Mouse (Mus musculus): ENCODE results near the gene Cradd. TPM values are rescaled to one million over a fixed set of nuclear protein-coding genes. Genes with fewer than 3 reads are reported as not detected.

The Cradd gene
- polyA plus RNA-seq, 1 experiment from 2014 or later, result 16.0 TPM

DNA sequence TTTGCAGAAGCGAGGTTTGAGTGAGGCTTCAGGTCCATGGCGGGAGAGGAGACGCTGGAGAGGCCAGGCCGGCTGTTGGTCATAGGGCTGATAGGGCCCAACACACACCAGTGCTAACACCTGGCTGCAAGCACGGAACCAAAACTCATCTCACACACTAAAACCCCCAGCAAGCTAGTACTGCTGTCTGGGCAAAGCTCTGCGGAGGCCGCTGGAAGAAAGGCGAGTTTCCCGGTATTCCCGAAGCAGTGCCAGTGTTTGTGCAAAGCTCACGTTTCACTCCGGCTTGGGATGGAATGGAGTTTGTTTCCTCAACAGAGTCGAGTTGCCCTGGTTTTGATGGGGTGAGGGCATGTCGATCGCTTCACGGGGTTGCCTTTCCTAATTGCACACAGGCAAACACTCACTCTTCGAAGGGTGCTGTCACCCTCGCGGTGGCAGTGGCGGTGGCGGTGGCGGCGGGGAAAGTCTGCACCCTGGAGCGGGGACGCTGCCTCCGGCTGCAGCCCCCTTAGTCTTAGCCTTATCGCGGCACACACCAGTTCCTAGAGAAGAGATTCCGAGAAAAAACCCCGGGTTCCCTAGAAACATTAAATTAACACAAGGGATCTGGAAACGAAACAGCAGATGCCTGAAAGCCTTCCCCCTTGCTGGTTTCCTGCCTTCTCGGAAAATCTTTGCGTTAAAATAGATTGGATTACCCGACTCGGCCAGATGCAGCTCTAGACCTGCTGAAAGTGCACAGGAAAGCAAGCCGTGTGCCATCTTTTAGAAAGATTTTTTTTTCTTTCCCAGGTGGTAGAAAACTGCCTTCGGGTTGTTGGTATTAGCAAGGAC, 59.2 kb downstream of the Cradd start:
- peak overlapping the region; percentile 33 for H3K4me3 ChIP-seq (ENCODE audit: low read depth, low read length)
- no peak overlapping the region for H3K27ac ChIP-seq (ENCODE audit: low read depth, low read length)
- H3K4me1 ChIP-seq (replicated peaks; ENCODE audit: control insufficient read depth, insufficient read depth, low read length), result 0 out of 2 replicates have a peak, but pooled peaks cover 5% of the 10 kb centered on the region
- H3K9me3 ChIP-seq (ENCODE audit: control insufficient read depth, low read length), result no peaks in the 10 kb centered on the region
- peak overlapping the region; percentile 50 for H3K4me2 ChIP-seq (replicated peaks; ENCODE audit: low read depth, low read length)
- peaks cover 8% of the 10 kb centered on the region; the same call in 1 of the 2 replicates for H3K27me3 ChIP-seq (ENCODE audit: control insufficient read depth, insufficient read depth, low read length)
- no peaks in the 10 kb centered on the region for H3K36me3 ChIP-seq (ENCODE audit: control insufficient read depth, insufficient read depth, low read length)
- DNase-seq (ENCODE audit: low spot score) (peak; percentile 72), ATAC-seq (ENCODE audit: low FRiP score) (0 out of 2 replicates have a peak, but pooled peaks have one; percentile 25)
- 3% methylated on average over 37 of the region's 37 CpGs for WGBS
- peak overlapping the region; percentile 40; the same call in 1 of the 2 replicates for H3K9ac ChIP-seq (ENCODE audit: low read depth, low read length)

DNA sequence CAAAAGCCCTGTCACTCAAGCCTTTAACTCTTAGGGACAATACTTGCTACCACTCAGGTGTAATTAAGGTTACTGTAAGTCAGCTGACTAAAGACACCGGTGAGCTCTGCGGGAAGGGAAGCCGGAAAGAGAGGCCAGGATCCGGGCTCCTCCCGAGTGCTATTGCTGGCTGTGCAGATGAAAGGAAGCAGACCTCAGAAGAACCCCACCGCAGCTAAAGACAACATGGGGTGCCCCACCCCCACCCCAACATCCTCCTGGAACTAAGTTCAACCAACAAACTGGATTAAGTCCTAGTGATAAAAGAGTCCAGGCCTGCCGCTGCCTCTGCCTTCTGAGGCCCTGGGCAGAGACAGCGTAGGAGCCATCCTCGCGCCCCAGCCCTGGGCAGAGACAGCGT, 61.5 kb downstream of the Cradd start:
- Histone ChIP-seq H3K4me1 (replicated peaks; ENCODE audit: control insufficient read depth, insufficient read depth, low read length) (0 out of 2 replicates have a peak, but pooled peaks cover 7% of the 10 kb centered on the region), H3K9me3 (ENCODE audit: control insufficient read depth, low read length) (no peaks in the 10 kb centered on the region), H3K36me3 (ENCODE audit: control insufficient read depth, insufficient read depth, low read length) (no peaks in the 10 kb centered on the region), H3K27ac (ENCODE audit: low read depth, low read length) (no peak overlapping the region), H3K4me3 (ENCODE audit: low read depth, low read length) (no peak overlapping the region), H3K4me2 (replicated peaks; ENCODE audit: low read depth, low read length) (no peak overlapping the region), H3K9ac (ENCODE audit: low read depth, low read length) (no peak overlapping the region), H3K27me3 (ENCODE audit: control insufficient read depth, insufficient read depth, low read length) (peaks cover 8% of the 10 kb centered on the region; the same call in 1 of the 2 replicates)
- DNase-seq (ENCODE audit: low spot score) (no peak), ATAC-seq (ENCODE audit: low FRiP score) (no peak)
- WGBS, result 11% methylated on average over 11 of the region's 11 CpGs

DNA sequence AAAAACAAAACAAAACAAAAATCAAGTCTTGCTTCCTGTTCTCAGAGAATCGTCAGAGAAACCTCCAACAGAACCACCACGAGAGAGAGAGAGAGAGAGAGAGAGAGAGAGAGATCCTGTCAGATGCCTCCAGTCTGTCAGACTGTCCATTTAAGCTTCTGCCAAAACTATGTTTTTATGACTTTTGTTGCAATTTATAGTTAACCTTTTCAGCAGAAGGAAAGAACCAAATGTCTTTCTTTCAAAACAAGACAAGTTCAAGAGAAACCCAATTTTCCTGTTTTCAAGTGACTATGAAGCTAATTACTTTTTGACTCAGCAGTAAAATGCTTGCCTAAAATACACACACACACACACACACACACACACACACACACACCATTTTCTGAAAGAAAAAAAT, 62.7 kb downstream of the Cradd start:
- ATAC-seq (ENCODE audit: low FRiP score) (no peak), DNase-seq (ENCODE audit: low spot score) (no peak)
- Histone ChIP-seq H3K27ac (ENCODE audit: low read depth, low read length) (no peak overlapping the region), H3K4me1 (replicated peaks; ENCODE audit: control insufficient read depth, insufficient read depth, low read length) (peaks cover 7% of the 10 kb centered on the region; the same call in 1 of the 2 replicates), H3K4me2 (replicated peaks; ENCODE audit: low read depth, low read length) (no peak overlapping the region), H3K4me3 (ENCODE audit: low read depth, low read length) (no peak overlapping the region), H3K36me3 (ENCODE audit: control insufficient read depth, insufficient read depth, low read length) (no peaks in the 10 kb centered on the region), H3K27me3 (ENCODE audit: control insufficient read depth, insufficient read depth, low read length) (peaks cover 8% of the 10 kb centered on the region; the same call in 1 of the 2 replicates), H3K9ac (ENCODE audit: low read depth, low read length) (no peak overlapping the region), H3K9me3 (ENCODE audit: control insufficient read depth, low read length) (no peaks in the 10 kb centered on the region)
- 37% methylated on average over 2 of the region's 2 CpGs for WGBS

DNA sequence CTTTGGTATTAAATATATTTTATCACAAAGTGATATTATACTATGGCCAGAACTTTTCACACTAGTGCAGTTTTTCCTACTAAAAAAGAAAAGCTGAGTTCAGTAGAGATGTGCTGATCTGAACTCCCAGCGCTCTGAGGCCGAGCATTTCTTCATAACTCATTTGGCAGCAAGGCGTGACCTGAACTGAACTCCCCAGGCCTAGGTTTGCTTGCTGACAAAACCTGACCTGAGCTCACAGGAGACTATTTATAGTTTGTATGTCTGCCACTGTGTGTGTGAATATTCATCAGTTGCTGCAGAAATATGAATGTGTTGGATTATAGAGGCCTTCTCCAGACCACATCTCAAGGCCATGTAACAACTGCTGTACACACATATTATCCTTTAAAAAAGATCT, 63.5 kb downstream of the Cradd start:
- DNase-seq (ENCODE audit: low spot score) (no peak), ATAC-seq (ENCODE audit: low FRiP score) (no peak)
- 81% methylated on average over 3 of the region's 3 CpGs for WGBS
- Histone ChIP-seq H3K27me3 (ENCODE audit: control insufficient read depth, insufficient read depth, low read length) (peaks cover 8% of the 10 kb centered on the region; the same call in 1 of the 2 replicates), H3K4me2 (replicated peaks; ENCODE audit: low read depth, low read length) (no peak overlapping the region), H3K9ac (ENCODE audit: low read depth, low read length) (no peak overlapping the region), H3K9me3 (ENCODE audit: control insufficient read depth, low read length) (no peaks in the 10 kb centered on the region), H3K27ac (ENCODE audit: low read depth, low read length) (no peak overlapping the region), H3K36me3 (ENCODE audit: control insufficient read depth, insufficient read depth, low read length) (no peaks in the 10 kb centered on the region), H3K4me3 (ENCODE audit: low read depth, low read length) (no peak overlapping the region), H3K4me1 (replicated peaks; ENCODE audit: control insufficient read depth, insufficient read depth, low read length) (peaks cover 7% of the 10 kb centered on the region; the same call in 1 of the 2 replicates)

DNA sequence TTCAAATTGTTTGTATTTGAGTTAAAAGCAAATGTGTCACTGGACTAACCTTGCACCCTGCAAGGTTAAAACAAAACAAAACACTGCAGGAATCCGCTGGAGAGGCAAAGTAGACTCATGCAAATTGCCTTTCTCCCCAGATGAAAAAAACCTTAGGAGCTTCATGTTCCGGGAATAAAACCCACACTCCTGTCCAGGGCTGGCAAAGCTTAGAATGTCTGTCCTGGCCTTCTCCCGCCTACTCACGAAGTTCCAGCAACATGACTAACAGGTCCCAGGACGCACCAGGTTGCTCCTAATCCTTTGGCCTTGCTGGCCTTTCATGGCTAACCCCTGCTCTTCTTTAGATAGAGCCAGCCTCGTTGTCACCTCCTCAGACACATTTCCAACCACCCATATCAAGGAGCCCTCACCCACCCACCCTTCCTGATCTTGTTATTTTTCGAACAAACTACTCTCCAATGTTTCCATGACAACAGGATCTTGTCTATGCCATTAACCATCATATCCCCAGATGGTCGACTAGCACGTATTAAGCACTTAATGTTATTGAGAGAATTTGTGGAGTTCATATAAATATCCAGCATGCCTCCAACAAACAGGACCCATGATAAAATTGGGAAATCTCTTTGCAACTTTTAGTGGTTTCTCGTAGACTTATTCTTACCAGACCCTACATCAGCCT, 65.3 kb downstream of the Cradd start:
- peaks cover 8% of the 10 kb centered on the region; the same call in 1 of the 2 replicates for H3K4me1 ChIP-seq (replicated peaks; ENCODE audit: control insufficient read depth, insufficient read depth, low read length)
- 66% methylated on average over 10 of the region's 10 CpGs for WGBS
- no peak for ATAC-seq (ENCODE audit: low FRiP score)

DNA sequence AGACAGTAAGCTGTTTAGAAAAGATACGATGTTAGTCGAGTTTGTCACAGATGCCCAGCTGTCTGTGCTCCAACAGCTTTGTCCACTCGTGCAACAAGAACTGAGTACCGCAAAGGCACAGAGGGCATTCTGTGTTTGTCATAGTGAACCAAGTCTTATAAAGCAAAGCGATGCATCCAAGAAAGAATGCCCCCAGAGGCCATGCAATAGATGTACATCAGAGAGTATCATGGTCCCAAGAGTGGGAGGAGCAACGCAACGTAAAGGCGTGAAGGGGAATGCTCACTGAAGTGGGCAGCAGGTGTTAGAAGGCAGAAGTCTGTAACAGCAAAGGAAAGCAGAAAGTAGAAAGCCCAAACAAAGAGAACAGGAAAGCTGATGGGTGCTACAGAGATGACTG, 66.0 kb downstream of the Cradd start:
- Histone ChIP-seq H3K9ac (ENCODE audit: low read depth, low read length) (no peak overlapping the region), H3K36me3 (ENCODE audit: control insufficient read depth, insufficient read depth, low read length) (no peaks in the 10 kb centered on the region), H3K9me3 (ENCODE audit: control insufficient read depth, low read length) (no peaks in the 10 kb centered on the region), H3K4me1 (replicated peaks; ENCODE audit: control insufficient read depth, insufficient read depth, low read length) (peaks cover 8% of the 10 kb centered on the region; the same call in 1 of the 2 replicates), H3K27me3 (ENCODE audit: control insufficient read depth, insufficient read depth, low read length) (0 out of 2 replicates have a peak, but pooled peaks cover 2% of the 10 kb centered on the region), H3K4me2 (replicated peaks; ENCODE audit: low read depth, low read length) (no peak overlapping the region), H3K27ac (ENCODE audit: low read depth, low read length) (no peak overlapping the region), H3K4me3 (ENCODE audit: low read depth, low read length) (no peak overlapping the region)
- DNase-seq (ENCODE audit: low spot score) (no peak), ATAC-seq (ENCODE audit: low FRiP score) (no peak)
- WGBS, result 63% methylated on average over 8 of the region's 8 CpGs

More for the DNA sequence above, 65.3 kb downstream of the Cradd start:
- Histone ChIP-seq H3K4me2 (replicated peaks; ENCODE audit: low read depth, low read length) (no peak overlapping the region), H3K27me3 (ENCODE audit: control insufficient read depth, insufficient read depth, low read length) (peaks cover 5% of the 10 kb centered on the region; the same call in 1 of the 2 replicates), H3K36me3 (ENCODE audit: control insufficient read depth, insufficient read depth, low read length) (no peaks in the 10 kb centered on the region), H3K4me3 (ENCODE audit: low read depth, low read length) (no peak overlapping the region), H3K9me3 (ENCODE audit: control insufficient read depth, low read length) (no peaks in the 10 kb centered on the region), H3K9ac (ENCODE audit: low read depth, low read length) (no peak overlapping the region), H3K27ac (ENCODE audit: low read depth, low read length) (no peak overlapping the region)
- DNase-seq (ENCODE audit: low spot score), result no peak

DNA sequence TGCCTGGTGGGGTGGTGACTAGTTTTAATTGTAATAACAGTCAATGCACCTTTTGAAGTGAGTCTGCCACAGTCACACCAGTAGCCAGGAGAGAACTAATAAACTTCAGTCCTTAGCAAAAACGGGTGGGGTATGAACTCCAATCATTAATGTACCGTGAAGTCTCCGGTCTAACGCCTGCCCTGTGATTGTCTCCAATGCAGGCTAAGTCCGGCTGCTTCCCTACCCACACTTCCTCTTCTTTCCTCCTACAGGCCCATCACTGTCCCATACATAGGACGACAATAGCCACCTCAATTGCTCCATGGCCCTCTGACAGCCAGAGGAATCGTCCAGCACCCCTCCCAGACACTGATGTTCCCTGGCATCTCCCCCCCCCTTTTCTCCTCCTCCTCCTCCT, 67.8 kb downstream of the Cradd start:
- ATAC-seq (ENCODE audit: low FRiP score) (peak; percentile 37; the same call in 1 of the 2 replicates), DNase-seq (ENCODE audit: low spot score) (no peak)
- no peak overlapping the region for H3K4me3 ChIP-seq (ENCODE audit: low read depth, low read length)
- H3K27ac ChIP-seq (ENCODE audit: low read depth, low read length), result no peak overlapping the region
- H3K4me1 ChIP-seq (replicated peaks; ENCODE audit: control insufficient read depth, insufficient read depth, low read length), result peaks cover 8% of the 10 kb centered on the region; the same call in 1 of the 2 replicates
- no peak overlapping the region for H3K9ac ChIP-seq (ENCODE audit: low read depth, low read length)
- 10% methylated on average over 7 of the region's 7 CpGs for WGBS
- no peaks in the 10 kb centered on the region for H3K9me3 ChIP-seq (ENCODE audit: control insufficient read depth, low read length)
- no peaks in the 10 kb centered on the region for H3K27me3 ChIP-seq (ENCODE audit: control insufficient read depth, insufficient read depth, low read length)
- H3K36me3 ChIP-seq (ENCODE audit: control insufficient read depth, insufficient read depth, low read length), result no peaks in the 10 kb centered on the region
- H3K4me2 ChIP-seq (replicated peaks; ENCODE audit: low read depth, low read length), result 0 out of 2 replicates have a peak overlapping the region, but pooled peaks have one; percentile 11

DNA sequence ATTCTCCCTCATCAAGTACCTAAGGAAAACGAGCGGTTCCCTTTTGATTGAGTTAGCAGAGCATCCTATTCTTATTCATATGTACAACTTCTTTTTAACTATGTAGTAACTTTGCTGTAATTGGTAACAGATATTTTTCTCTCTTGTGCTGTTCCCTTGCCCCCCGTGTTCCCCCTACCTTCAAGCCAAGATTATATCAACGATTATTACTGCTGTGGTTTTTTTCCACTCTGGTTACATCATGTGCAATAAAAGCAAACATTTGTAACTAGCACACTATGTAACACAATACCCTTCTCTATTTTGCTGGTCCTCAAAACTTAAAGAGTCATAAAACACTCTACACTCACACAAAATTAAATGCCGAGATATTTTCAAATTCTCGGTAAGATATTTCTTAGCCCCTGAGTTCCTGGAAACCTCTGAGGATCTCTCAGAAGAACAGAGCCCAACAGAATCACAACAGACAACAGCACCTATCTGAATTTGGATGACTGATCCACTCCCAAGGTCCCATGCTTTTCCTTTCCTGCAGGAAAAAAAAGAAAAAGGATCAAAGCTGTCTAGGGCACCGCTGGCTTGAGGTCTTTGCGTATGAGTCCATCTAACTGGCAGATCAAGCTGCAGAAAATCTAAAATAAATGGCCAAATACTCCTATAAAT, 68.8 kb downstream of the Cradd start:
- Histone ChIP-seq H3K36me3 (ENCODE audit: control insufficient read depth, insufficient read depth, low read length) (no peaks in the 10 kb centered on the region), H3K9ac (ENCODE audit: low read depth, low read length) (no peak overlapping the region), H3K9me3 (ENCODE audit: control insufficient read depth, low read length) (no peaks in the 10 kb centered on the region), H3K4me2 (replicated peaks; ENCODE audit: low read depth, low read length) (no peak overlapping the region), H3K4me3 (ENCODE audit: low read depth, low read length) (no peak overlapping the region), H3K4me1 (replicated peaks; ENCODE audit: control insufficient read depth, insufficient read depth, low read length) (peaks cover 8% of the 10 kb centered on the region; the same call in 1 of the 2 replicates), H3K27me3 (ENCODE audit: control insufficient read depth, insufficient read depth, low read length) (no peaks in the 10 kb centered on the region), H3K27ac (ENCODE audit: low read depth, low read length) (no peak overlapping the region)
- DNase-seq (ENCODE audit: low spot score), result no peak
- ATAC-seq (ENCODE audit: low FRiP score), result no peak
- WGBS, result 71% methylated on average over 8 of the region's 8 CpGs

Data from hindbrain, embryonic 11.5 days (tissue).